In genomic region chr9:87376731-87377310, GRCm38 (mm10) we compare ENCODE assay signal across 24 mouse cellular contexts.
"Had no signal": no experiment of that assay in that cellular context is flagged by ENCODE, and none has a peak within 500 bp of the region (broad histone marks: within the 10 kb centered on the region; RNA-seq: fewer than 3 reads in every experiment).

No protein-coding gene starts in this region.

- H3K4me1 ChIP-seq: lung, embryonic 15.5 days; megakaryocyte, embryonic 14.5 days; midbrain, embryonic 10.5 days; midbrain, embryonic 15.5 days; neural tube, embryonic 12.5 days had no signal

- H3K9me3 ChIP-seq: limb, embryonic 15.5 days; lung, embryonic 15.5 days; megakaryocyte, embryonic 14.5 days; midbrain, embryonic 10.5 days; midbrain, embryonic 15.5 days; neural tube, embryonic 12.5 days; neural tube, embryonic 15.5 days had no signal

- H3K36me3 ChIP-seq: limb, embryonic 15.5 days; lung, embryonic 15.5 days; midbrain, embryonic 10.5 days; midbrain, embryonic 15.5 days; neural tube, embryonic 12.5 days; neural tube, embryonic 15.5 days had no signal

- H3K27ac ChIP-seq: left cerebral cortex, adult 2 months; limb, embryonic 15.5 days; liver, embryonic 14.5 days; lung, embryonic 15.5 days; midbrain, embryonic 10.5 days; midbrain, embryonic 15.5 days; neural tube, embryonic 12.5 days; neural tube, embryonic 15.5 days; stomach, postnatal 0 days had no signal

- H3K9ac ChIP-seq: limb, embryonic 15.5 days; liver, embryonic 14.5 days; liver, postnatal 0 days; lung, embryonic 15.5 days; midbrain, embryonic 15.5 days; neural tube, embryonic 12.5 days; neural tube, embryonic 15.5 days had no signal

- DNase-seq: kidney, adult 2 months; kidney, postnatal 10 days; kidney, postnatal 36 days; layer of hippocampus, postnatal 36 days; liver, postnatal 0 days; lung, postnatal 10 days; lung, postnatal 36 days; right cerebral cortex, adult 18-20 months; right cerebral cortex, postnatal 14 days; right cerebral cortex, postnatal 4 days; thymus, adult 2 months; thymus, postnatal 14 days; thymus, postnatal 4 days had no signal

- ATAC-seq: liver, postnatal 0 days; midbrain, embryonic 15.5 days had no signal

- H3K4me3 ChIP-seq: left cerebral cortex, adult 2 months; limb, embryonic 15.5 days; lung, embryonic 15.5 days; megakaryocyte, embryonic 14.5 days; midbrain, embryonic 10.5 days; midbrain, embryonic 15.5 days; neural tube, embryonic 12.5 days; neural tube, embryonic 15.5 days had no signal

- H3K4me2 ChIP-seq: limb, embryonic 15.5 days; liver, embryonic 11.5 days; lung, embryonic 15.5 days; midbrain, embryonic 15.5 days; neural tube, embryonic 12.5 days; neural tube, embryonic 15.5 days had no signal

- H3K27me3 ChIP-seq: lung, embryonic 15.5 days; megakaryocyte, embryonic 14.5 days; neural tube, embryonic 12.5 days; neural tube, embryonic 15.5 days had no signal
